Mouse (Mus musculus): ENCODE measurements around the gene Iqca.

- TF ChIP-seq CTCF (conservative IDR thresholded peaks at IDR 0.05; ENCODE audit: insufficient read depth, insufficient read length, low read depth, low read length) (no peak), POLR2A (IDR thresholded peaks at IDR 0.05; ENCODE audit: low read depth, low read length) (no peak)
Measured at GRCm38 (mm10) chr1:90161623-90162022, 8.4 kb upstream of the Iqca start.

All from kidney, adult 2 months (tissue).